Mouse (Mus musculus) E14TG2a.4 (cell line): ENCODE results near the gene Spocd1.

Experiments used
- CTCF ChIP-seq: conservative IDR thresholded peaks from 2 replicates; pipeline ENCODE4 v1.5.1; 2014; ENCODE audit warnings: low read length
- NANOG ChIP-seq: IDR thresholded peaks from 2 replicates; pipeline ENCODE4 v1.6.1; 2014; ENCODE audit warnings: borderline replicate concordance, low read length, mixed read lengths
- POU5F1 ChIP-seq: IDR thresholded peaks from 2 replicates; pipeline ENCODE4 v1.6.1; 2014; ENCODE audit warnings: low read length, borderline replicate concordance

DNA sequence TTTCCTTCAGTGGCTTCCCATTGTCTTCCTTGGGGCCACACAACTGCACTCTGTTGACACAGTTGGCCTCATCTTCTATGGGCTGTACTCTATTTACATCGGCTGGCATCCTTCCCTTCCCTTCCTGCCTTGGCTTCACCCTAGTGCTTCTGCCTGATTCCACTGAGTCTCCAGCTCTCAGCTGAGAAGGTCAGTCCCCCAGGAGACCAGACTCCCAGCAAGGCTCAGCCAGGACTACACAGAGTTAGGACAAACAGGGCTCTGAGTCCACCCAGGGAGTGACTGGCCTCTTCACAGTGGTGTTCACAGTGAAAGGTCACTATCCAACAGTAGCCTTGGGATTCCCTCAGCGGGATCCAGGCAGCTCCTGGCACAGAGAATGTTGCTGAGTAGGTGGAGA lies 12.9 kb upstream of the Spocd1 start:
- TF ChIP-seq CTCF (no peak), NANOG (no peak), POU5F1 (no peak)
